Mouse (Mus musculus) spleen, embryonic (tissue): Measurements from ENCODE around the gene Scgb2b17.
"Not testable (repeated sequence)": the region's sequence is repeated elsewhere in the genome, so short reads cannot be mapped to it uniquely, and the experiment has no call there.

Experiments used
- CTCF ChIA-PET: fragments of 350-600 bp; sonication (Branson Sonifier 250); formaldehyde crosslinking; loops from one replicate; lab custom pipeline; 2022; lab: Charles Lee

The Scgb2b17 gene

DNA sequence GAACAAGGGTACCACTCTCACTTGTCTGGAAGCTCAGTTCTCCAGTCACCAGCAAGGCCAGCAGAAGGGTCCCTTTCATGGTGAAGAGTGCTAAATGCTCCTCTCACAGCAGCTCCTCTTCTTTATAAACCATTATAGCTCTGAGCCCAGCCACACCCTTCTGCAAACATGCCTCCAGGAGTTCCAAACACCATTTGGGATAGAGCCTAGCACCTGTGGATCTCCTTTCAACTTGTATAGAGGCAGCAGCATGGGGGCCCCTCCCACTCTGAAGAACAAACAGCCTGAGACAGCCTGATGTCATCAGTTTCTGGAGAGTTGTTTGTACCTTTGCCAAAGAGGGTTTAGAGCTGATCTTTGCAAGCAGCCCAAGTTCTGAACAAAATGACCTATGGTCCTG lies at the start of gene Scgb2b17:
Scgb2b17 (minus strand) TSS at position 101 of the 400 bp plus-strand sequence.
- CTCF ChIA-PET, result not testable (repeated sequence)

DNA sequence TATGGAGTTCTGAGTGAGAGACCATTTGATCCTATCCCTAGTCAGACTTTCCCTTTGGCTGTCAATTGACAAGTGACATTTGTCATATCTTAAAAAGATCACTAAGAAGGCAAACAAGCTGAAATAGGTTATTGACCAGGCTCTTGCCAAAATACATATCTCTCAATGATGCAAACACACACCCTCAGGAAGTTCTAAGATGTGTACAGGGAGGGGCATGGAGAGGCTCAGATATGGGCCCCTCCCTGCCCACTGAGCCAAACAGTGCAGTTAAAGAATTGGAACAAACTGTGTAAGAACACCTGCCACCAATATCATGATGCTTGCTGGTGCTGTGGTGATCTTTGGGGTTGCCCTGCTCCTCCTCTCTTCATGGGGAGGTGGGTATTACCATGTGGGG lies 6.8 kb upstream of the Scgb2b17 start, which contains the start of gene Scgb1b17:
Scgb1b17 (plus strand) TSS at position 301 of the 400 bp plus-strand sequence.
- CTCF ChIA-PET, result not testable (repeated sequence)
